Mouse (Mus musculus): ENCODE results near the gene Olfr11.

Gene Olfr11

DNA sequence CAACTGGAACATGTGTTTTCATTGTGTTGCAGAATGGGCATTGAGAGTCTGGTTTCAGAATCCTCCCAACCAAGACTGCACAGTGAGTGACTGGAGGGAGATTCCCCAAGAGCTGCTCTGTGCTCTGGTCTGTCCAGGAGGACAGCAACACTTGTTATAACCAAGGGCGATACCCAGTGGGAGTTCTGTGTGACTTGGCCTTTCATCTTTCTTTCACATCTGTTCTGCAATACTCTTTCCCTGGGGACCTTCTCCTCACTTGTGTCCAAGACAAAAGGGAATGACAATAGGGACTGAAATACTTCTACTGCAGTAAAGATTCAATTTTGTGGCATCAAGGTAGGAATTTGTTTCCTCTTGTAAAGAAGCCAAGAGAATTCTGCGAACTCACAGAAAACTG lies at the start of gene Olfr11:
TSS of gene Olfr11 (minus strand) at position 101 of the 400 bp plus-strand sequence.
- DNase-seq (ENCODE audit: low read depth, low spot score), result no peak

DNA sequence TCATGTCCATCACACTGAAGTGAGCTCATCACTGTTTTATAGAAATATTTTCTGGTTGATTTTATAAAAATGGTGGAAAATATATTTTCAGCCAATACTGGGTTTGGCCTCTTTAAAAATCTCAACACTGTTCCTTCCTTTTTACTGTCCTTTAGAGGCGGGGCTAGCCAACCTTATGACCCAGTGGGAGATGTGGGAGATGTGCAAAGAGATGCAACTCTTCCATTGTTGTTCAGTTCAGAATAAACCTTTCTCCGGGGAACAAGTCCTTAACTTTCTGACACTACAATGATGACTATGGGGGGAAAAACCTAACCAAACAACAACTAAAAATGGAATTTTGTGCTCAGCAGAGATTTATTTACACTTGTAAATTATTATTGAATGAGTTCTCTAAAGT lies 35.0 kb upstream of the Olfr11 start, which contains the start of gene Olfr1360:
TSS of gene Olfr1360 (minus strand) at position 101 of the 400 bp plus-strand sequence.
- no peak for DNase-seq (ENCODE audit: low read depth, low spot score)

DNA sequence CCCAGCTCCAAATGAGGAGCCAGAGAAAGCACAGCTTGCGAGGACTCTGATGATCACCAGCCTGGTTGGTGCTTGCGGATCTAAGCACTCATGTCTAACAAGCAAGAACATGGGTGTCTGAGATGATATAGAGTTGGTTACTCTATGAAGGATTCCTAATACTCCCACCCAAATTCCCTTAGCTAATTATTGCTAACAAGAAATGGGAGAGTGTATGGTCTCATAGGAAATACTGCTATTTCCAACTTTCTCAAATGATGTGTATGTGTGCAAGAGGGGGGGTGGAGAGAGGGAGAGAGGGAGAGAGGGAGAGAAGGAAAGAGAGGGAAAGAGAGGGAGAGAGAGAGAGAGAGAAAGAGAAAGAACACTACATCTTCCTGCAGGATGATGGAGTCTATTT lies 21.0 kb upstream of the Olfr11 start, which contains the start of gene Olfr1361:
TSS of gene Olfr1361 (minus strand) at position 101 of the 400 bp plus-strand sequence.
- no peak for DNase-seq (ENCODE audit: low read depth, low spot score)

DNA sequence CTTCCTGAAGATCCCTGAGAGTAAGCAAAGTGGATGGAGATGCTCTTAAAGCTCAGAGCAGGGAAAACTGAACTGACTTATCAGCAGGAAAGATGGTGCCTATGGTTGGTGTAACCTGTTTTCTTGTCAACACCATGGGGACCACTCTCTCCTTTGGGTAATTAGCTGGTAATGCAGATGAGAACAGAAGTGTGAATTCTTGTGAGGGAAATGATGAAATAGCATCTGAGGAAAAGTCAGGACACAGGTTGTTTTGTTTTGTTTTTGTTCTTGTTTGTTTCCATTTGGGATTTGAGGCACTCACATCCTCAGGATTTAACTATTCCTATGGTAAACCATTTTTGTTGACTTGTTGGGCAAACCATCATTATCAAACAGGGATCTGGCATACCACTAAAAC lies 28.4 kb downstream of the Olfr11 start, which contains the start of gene Olfr1362:
TSS of gene Olfr1362 (minus strand) at position 101 of the 400 bp plus-strand sequence.
- no peak for DNase-seq (ENCODE audit: low read depth, low spot score)

DNA sequence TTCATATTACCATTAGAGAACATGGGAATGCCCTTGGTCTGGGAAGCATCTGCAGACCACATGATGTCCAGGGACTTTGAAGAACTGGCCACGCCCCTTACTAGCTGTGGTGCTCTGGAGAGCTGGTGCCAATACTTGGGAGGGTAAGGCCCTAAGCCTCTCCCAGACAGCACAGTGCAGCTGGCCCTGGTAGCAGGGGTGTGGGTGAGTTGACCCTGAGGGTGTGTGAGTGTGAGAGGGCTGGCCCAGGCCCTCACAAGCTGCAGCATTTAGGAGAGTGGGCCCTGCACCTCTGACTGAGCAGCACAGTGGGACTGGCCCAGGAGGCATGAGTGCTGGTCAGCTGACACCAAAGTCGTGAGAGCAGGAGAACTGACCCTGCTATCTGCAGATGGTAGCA lies 50.7 kb downstream of the Olfr11 start:
- DNase-seq (ENCODE audit: low read depth, low spot score), result no peak
